Mouse (Mus musculus): ENCODE results near the gene Cdc14b.

GRCm38 (mm10) chr13:64153083-64153682, 121.9 kb downstream of the Cdc14b start, which contains the start of gene Zfp367:
- TF ChIP-seq CTCF (IDR thresholded peaks at IDR 0.05; ENCODE audit: low read depth), result no peak
- no peak for TF ChIP-seq EP300 (optimal IDR thresholded peaks at IDR 0.05)
